Mouse (Mus musculus) midbrain, embryonic 15.5 days (tissue): ENCODE measurements around the gene Zdhhc17. TPM values are rescaled to one million over a fixed set of nuclear protein-coding genes. Genes with fewer than 3 reads are reported as not detected.

Experiments used
- ATAC-seq: fragments of 200-750 bp; cut with Nextera tagmentation; replicated peaks from 2 replicates; pipeline ENCODE4 v1.8.0; 2017; ENCODE audit warnings: moderate TSS enrichment
- H3K27ac ChIP-seq: fragments of 300-500 bp; sonication (generic); 2 replicates; pipeline ENCODE4 v1.5.1; 2015; ENCODE audit warnings: mild to moderate bottlenecking, inconsistent platforms
- H3K27me3 ChIP-seq: fragments of 300-500 bp; sonication (generic); replicated peaks from 2 replicates; pipeline ENCODE4 v1.6.1; 2015; ENCODE audit warnings: inconsistent platforms
- H3K36me3 ChIP-seq: fragments of 300-500 bp; sonication (generic); replicated peaks from 2 replicates; pipeline ENCODE4 v1.6.1; 2015; ENCODE audit warnings: inconsistent platforms
- H3K4me1 ChIP-seq: fragments of 300-500 bp; sonication (generic); 2 replicates; pipeline ENCODE4 v1.6.1; 2015; ENCODE audit warnings: inconsistent platforms
- H3K4me2 ChIP-seq: fragments of 300-500 bp; sonication (generic); 2 replicates; pipeline ENCODE4 v1.6.1; 2015; ENCODE audit warnings: inconsistent platforms, mild to moderate bottlenecking, moderate library complexity
- H3K4me3 ChIP-seq: fragments of 300-500 bp; sonication (generic); 2 replicates; pipeline ENCODE4 v1.5.1; 2015; ENCODE audit warnings: mild to moderate bottlenecking, inconsistent platforms
- H3K9ac ChIP-seq: fragments of 300-500 bp; sonication (generic); 2 replicates; pipeline ENCODE4 v1.6.1; 2015; ENCODE audit warnings: mild to moderate bottlenecking, inconsistent platforms
- H3K9me3 ChIP-seq: fragments of 300-500 bp; sonication (generic); 2 replicates; pipeline ENCODE4 v1.6.1; 2016; ENCODE audit warnings: inconsistent platforms
- WGBS: fragments of 180-500 bp; shearing (Covaris S2); methylation state at CpG from one replicate; pipeline ENCODE4 v1.1.7; 2015; ENCODE audit warnings: mixed read lengths; 5-methylcytosine and 5-hydroxymethylcytosine counted together
- polyA plus RNA-seq: library from polyadenylated mRNA; unstranded; fragments of >200 nt; fragmentation: Nextera tagmentation; extraction: Ambion mirVana; gene quantifications from 2 replicates; pipeline ENCODE4 v1.2.1, GENCODE M21; 2015

Gene Zdhhc17
- polyA plus RNA-seq, 1 experiment from 2014 or later, result 64.0 TPM

DNA sequence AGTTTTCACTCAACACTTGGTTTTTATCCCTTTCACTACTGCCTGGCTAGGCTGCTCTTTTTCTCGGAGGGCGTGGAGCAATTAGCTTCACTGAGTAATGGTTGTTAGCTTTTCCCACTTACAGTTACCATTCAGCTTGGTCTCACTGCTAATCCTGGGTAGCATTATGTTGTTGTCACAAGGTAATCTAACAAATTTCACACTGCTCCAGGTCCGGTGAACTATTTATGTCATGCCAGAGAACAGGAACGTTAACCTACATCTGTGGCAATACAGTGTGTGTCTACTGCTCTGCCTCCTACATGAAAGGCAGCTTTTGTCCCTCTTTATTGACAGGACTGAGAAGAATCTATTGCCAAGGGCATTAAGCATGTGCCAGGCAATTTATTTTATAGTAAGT lies 14.8 kb upstream of the Zdhhc17 start:
- H3K27me3 ChIP-seq, result no peaks in the 10 kb centered on the region
- H3K27ac ChIP-seq, result no peak overlapping the region
- no peaks in the 10 kb centered on the region for H3K9me3 ChIP-seq
- H3K4me3 ChIP-seq, result no peak overlapping the region
- no peaks in the 10 kb centered on the region for H3K36me3 ChIP-seq
- 70% methylated on average over 4 of the region's 4 CpGs for WGBS
- no peaks in the 10 kb centered on the region for H3K4me1 ChIP-seq
- H3K9ac ChIP-seq, result no peak overlapping the region
- H3K4me2 ChIP-seq, result no peak overlapping the region
- ATAC-seq, result no peak

DNA sequence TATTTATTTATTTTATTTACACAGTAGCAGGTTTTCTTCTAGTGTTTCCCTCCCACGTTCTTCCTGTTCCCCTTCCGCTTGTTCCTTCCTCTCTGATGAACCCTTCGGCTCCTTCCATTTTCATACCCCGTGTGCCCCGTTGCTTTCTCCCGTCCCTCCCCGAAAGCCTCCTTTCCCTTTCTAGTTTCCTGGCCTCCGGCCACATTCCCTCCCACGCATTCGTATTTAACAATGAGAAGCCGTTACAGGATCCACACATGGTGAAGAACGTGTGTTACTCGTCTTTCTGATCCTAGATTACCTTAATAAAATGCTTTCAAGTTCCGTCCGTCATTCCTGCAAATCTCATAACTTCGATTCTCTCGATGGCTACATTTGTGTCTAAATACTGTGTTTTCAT lies 4.5 kb upstream of the Zdhhc17 start:
- ATAC-seq, result no peak
- Histone ChIP-seq H3K4me1 (peaks cover 4% of the 10 kb centered on the region; the same call in 1 of the 2 replicates), H3K36me3 (no peaks in the 10 kb centered on the region), H3K27ac (no peak overlapping the region), H3K9ac (no peak overlapping the region), H3K4me3 (no peak overlapping the region), H3K9me3 (no peaks in the 10 kb centered on the region), H3K27me3 (no peaks in the 10 kb centered on the region), H3K4me2 (no peak overlapping the region)
- 85% methylated on average over 17 of the region's 17 CpGs for WGBS

DNA sequence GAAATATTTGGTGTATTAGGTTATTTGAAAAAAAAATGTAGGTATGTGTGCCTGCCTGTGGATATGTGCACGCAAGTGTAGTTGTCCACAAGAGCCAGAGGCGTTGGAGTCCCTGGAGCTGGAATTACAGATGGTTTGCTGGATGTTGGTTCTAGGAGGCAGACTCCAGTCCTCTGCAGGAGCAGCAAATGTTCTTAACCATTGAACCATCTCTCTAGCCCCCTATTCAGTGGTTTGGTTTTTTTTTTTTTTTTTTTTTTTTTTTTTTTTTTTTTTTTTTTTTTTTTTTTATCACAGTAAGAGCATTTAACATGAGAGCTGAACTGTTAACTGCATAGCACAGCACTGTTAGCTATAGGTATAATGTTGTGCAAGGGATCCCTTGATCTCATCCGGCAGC lies 3.3 kb upstream of the Zdhhc17 start:
- Histone ChIP-seq H3K4me3 (no peak overlapping the region), H3K27me3 (no peaks in the 10 kb centered on the region), H3K4me1 (peaks cover 7% of the 10 kb centered on the region), H3K27ac (no peak overlapping the region), H3K9me3 (no peaks in the 10 kb centered on the region), H3K4me2 (no peak overlapping the region), H3K9ac (no peak overlapping the region), H3K36me3 (no peaks in the 10 kb centered on the region)
- 94% methylated on average over 3 of the region's 3 CpGs for WGBS
- no peak for ATAC-seq

DNA sequence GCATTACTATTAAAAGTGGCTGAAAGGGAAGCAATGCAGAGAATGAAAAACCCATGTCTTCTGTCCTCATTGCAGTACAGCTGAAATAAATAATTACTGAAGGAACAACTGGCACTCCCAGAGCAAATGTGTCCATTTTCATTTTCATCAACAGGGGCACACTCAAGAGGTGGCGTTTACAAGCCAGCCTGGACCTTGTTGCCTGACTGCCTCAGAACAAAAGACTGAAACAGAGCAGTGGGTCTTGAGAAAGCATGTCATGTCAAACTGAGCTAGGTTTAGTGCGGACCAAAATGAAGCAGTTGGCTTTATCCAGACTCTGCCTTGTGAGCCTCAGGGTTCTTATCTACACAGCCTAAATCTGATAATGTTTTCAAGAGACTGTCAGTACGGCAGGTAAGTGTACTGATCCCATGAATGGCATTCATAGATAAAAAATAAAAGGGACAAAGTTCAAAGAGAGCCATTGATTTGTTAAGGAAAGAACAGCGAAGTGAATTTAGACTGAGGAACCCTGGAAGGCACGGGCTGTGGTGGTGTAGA lies 2.6 kb upstream of the Zdhhc17 start:
- H3K4me1 ChIP-seq, result peaks cover 14% of the 10 kb centered on the region
- 51% methylated on average over 5 of the region's 5 CpGs for WGBS
- no peak for ATAC-seq

DNA sequence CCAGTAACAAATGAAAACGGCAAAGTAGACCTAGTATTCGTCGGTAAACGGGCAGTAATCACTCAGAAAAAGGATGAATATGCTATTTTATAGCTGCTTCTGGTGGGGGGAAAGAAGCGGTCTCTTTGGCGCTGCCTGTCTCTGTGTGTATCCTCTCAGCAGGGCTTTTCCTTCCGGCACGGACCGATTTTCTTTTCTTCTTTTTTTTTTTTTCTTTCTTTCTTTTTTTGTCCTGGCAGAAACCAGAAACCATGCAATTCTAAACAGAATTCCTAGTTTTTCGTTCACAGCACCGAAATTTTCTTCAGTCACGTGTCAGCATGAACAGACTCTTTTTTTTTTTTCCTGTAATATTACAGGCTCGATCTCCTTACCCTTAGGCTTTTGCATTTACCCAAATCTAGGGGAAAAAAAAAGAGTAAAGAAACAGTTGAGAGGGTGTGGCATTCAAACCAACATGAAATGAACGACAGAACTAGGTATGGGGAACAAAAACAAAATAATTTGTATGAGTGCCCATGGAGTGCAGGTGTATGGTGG lies 1.4 kb upstream of the Zdhhc17 start:
- Histone ChIP-seq H3K9ac (peak overlapping the region; percentile 99), H3K4me3 (peak overlapping the region; percentile 94), H3K9me3 (no peaks in the 10 kb centered on the region), H3K36me3 (no peaks in the 10 kb centered on the region), H3K4me1 (peaks cover 21% of the 10 kb centered on the region), H3K4me2 (peak overlapping the region; percentile 82), H3K27me3 (no peaks in the 10 kb centered on the region), H3K27ac (peak overlapping the region; percentile 100)
- WGBS, result under 1% methylated on average over 14 of the region's 14 CpGs
- ATAC-seq, result no peak

More for the DNA sequence above, 2.6 kb upstream of the Zdhhc17 start:
- no peak overlapping the region for H3K4me2 ChIP-seq
- H3K4me3 ChIP-seq, result no peak overlapping the region
- no peaks in the 10 kb centered on the region for H3K36me3 ChIP-seq
- H3K9ac ChIP-seq, result no peak overlapping the region
- no peak overlapping the region for H3K27ac ChIP-seq
- H3K9me3 ChIP-seq, result no peaks in the 10 kb centered on the region
- H3K27me3 ChIP-seq, result no peaks in the 10 kb centered on the region

DNA sequence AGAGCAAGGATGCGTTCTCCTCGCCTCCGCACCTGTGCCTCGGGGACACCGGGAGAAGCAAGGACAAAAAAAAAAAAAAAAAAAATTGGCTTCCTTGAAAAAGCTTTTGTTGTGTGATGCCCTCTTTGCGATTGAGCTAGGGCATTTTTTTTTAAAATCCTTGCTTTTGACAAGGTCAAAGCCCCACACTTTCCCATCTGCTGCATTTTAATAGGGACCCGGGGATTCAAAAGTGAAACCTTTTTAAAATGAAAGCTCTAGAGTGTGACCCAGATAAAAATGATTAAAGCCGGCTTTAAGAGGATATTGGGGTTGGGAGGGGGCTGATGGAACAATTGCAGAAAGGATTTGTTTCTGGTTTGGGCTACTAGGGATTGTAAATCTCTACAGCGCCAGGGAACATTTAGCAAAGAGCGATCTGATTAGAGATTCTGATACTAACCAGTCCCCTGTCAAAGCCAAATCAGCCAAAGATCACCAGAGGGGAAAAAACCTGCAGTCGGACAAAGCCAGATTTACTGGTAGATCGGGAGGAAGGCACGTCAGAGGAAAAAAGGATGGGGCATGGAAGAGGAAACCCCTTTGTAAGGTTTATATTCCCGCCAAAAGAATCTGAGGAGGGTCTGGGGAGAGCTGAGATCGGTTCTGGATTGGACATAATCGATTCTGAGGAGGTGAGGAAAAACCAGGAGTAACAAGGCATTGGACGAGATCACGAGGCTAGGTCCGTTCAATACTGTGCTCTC lies 713 bp upstream of the Zdhhc17 start:
- WGBS, result under 1% methylated on average over 19 of the region's 19 CpGs
- ATAC-seq, result peak; percentile 38
- no peaks in the 10 kb centered on the region for H3K9me3 ChIP-seq

DNA sequence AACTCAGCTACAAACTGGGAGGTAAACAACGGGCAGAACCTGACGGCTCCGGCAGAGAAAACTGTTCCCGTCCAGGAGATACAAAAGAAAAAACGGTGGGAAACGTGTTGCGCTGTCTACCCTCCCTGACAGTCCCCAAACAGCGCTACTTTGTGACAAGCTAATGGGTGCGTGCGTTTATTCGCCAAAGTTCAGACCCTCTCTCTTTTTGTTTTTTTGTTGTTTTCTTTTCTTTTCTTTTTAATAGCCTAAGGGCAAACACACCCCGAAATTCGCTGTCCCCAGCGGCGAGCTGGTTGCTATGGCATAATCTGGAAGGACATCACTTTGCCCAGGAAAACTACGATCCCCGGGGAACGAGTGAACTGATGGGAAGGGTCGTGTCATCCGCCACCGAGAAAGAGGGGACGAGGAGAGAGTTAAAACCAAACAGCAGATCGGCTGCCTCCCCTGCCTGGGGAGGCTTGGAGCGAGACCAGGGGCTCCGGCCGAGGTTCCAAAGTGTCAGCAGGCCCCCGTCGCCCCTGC lies 763 bp downstream of the Zdhhc17 start:
- no peaks in the 10 kb centered on the region for H3K9me3 ChIP-seq
- WGBS, result under 1% methylated on average over 27 of the region's 28 CpGs
- peak overlapping the region; percentile 94 for H3K4me3 ChIP-seq
- no peak for ATAC-seq
- peak overlapping the region; percentile 82 for H3K4me2 ChIP-seq
- peaks cover 36% of the 10 kb centered on the region for H3K4me1 ChIP-seq
- H3K27ac ChIP-seq, result peak overlapping the region; percentile 100
- peak overlapping the region; percentile 99 for H3K9ac ChIP-seq
- no peaks in the 10 kb centered on the region for H3K27me3 ChIP-seq
- no peaks in the 10 kb centered on the region for H3K36me3 ChIP-seq

More for the DNA sequence above, 713 bp upstream of the Zdhhc17 start:
- Histone ChIP-seq H3K4me2 (peak overlapping the region; percentile 82), H3K4me1 (peaks cover 28% of the 10 kb centered on the region), H3K27ac (peak overlapping the region; percentile 100), H3K27me3 (no peaks in the 10 kb centered on the region), H3K36me3 (no peaks in the 10 kb centered on the region), H3K9ac (peak overlapping the region; percentile 99), H3K4me3 (peak overlapping the region; percentile 94)

DNA sequence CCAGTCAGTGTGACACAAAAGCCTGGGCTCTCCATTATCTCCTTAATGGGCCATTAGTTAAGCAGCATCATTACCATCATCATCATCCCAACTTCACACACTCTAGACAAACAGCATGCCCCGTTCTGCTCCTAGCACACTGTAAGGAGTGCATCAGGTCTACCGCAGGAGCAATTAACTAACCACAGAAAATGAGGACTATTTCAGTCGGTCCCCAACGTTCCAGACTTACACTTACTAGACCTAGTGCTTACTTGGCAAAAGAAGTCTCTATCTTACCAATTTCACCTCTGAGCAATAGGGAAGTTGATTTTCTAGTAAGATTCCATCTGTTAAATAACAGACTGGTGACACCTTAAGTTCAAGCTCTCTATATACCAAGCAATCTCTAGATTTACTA lies 2.3 kb downstream of the Zdhhc17 start:
- 81% methylated on average over 4 of the region's 4 CpGs for WGBS
- Histone ChIP-seq H3K36me3 (no peaks in the 10 kb centered on the region), H3K4me2 (peak overlapping the region; percentile 82), H3K4me1 (peaks cover 36% of the 10 kb centered on the region), H3K9ac (no peak overlapping the region), H3K27ac (no peak overlapping the region), H3K4me3 (0 out of 2 replicates have a peak overlapping the region, but pooled peaks have one; percentile 94), H3K9me3 (no peaks in the 10 kb centered on the region), H3K27me3 (no peaks in the 10 kb centered on the region)
- ATAC-seq, result no peak

DNA sequence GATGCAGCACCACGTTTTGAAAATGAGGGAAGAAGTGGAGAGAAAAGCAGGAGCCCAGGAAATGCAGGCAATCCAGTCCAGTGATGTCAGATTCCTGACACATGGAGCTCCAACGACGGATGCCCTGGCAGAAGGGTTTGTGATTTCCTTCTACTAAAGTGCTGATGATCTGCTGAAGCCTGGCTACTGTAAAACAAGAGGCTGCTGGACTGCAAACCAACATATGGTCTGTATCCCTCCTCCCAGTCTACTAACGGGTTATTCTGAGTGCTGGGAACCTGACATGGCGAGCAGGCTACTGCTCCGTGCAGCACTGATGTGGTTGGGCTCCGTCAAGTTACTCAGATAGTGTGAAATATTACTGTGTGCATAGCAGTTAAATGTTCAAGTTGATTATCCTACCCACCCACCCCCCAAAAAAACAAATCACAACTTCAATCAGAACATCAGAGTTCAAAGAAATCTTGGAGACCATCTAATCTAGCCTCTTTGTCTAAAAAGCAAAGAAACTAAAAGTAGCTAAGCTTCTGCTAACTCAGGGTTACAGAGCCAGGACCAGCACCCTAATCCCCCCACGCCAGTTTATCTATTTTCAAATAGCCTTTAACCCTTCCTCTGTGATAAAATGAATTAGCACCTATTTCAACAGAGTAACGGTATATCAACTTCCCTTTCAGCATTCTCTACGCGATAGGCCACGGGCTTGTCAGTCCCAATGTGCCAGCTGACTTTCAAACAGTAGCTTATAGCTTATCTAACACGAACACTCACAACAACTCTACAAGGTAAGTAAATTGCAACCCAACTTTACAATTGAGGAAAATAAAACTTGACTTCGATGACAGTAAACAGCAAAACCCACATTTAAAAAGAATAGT lies 4.1 kb downstream of the Zdhhc17 start:
- no peak overlapping the region for H3K9ac ChIP-seq
- H3K27me3 ChIP-seq, result no peaks in the 10 kb centered on the region
- no peak overlapping the region for H3K27ac ChIP-seq
- H3K36me3 ChIP-seq, result no peaks in the 10 kb centered on the region
- no peaks in the 10 kb centered on the region for H3K9me3 ChIP-seq
- H3K4me1 ChIP-seq, result peaks cover 32% of the 10 kb centered on the region
- WGBS, result 70% methylated on average over 14 of the region's 14 CpGs
- H3K4me2 ChIP-seq, result no peak overlapping the region
- no peak overlapping the region for H3K4me3 ChIP-seq
- no peak for ATAC-seq

DNA sequence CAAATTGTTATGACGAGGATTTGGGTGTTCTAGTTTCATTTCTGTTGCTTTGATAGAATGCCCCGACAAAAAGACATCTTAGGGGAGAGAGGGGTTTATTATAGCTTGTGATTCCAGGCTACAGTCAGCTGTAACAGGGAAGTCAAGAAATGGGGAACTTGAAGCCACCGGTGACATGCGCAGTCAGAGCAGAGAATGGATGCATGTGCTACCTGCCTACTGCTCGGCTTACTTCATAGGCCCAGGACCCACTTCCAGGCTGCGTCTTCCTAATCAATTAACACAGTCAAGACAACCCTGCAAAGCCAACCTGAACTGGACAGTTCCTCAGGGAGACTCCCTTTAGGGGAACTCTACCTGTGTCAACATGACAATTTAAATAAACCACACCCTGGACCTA lies 5.7 kb downstream of the Zdhhc17 start:
- 94% methylated on average over 6 of the region's 6 CpGs for WGBS
- Histone ChIP-seq H3K4me2 (no peak overlapping the region), H3K4me1 (peaks cover 32% of the 10 kb centered on the region), H3K9me3 (no peaks in the 10 kb centered on the region), H3K9ac (no peak overlapping the region), H3K4me3 (no peak overlapping the region), H3K36me3 (no peaks in the 10 kb centered on the region), H3K27me3 (no peaks in the 10 kb centered on the region), H3K27ac (no peak overlapping the region)
- no peak for ATAC-seq

DNA sequence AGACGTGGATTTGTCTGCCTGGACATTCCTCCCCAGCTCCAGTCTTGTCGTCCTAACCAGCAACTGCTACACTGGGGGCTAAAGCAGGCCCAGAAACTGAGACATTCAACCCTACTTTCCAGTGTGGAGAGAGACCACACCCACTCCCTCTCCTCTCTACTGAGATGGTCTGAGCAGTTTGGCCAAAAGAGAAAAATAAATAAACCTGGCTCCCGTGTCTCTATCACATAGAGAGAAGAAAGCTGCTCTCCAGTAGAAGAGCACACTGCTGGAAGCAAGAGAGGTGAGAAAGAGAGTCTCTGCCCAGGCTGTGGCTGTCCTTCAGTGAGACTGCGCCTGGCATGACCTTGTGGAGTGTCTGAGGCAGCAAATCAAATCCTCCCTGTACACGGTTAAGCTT lies 10.7 kb downstream of the Zdhhc17 start:
- WGBS, result 77% methylated on average over 5 of the region's 5 CpGs
- Histone ChIP-seq H3K4me1 (peaks cover 8% of the 10 kb centered on the region), H3K27me3 (no peaks in the 10 kb centered on the region), H3K36me3 (no peaks in the 10 kb centered on the region), H3K9me3 (no peaks in the 10 kb centered on the region), H3K4me2 (no peak overlapping the region), H3K9ac (no peak overlapping the region), H3K27ac (no peak overlapping the region), H3K4me3 (no peak overlapping the region)
- no peak for ATAC-seq

DNA sequence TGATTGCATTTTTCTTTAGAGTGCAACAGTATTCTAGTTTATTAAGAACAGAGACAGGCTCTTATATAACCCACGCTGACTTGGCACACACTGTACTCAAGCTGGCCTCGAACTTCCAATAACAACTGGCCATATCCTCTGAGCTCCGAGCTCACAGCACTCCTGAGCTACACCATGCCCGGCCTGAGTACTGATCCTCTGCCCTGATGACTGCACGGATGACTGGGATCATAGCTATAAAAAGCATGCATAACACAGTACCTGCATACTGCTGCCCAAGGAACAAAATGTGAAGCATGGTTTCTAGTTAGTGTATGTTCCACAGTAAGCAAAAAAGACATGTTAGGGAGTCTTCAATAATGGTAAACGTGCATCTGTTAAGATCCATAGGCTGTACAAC lies 12.8 kb downstream of the Zdhhc17 start:
- peaks cover 12% of the 10 kb centered on the region for H3K4me1 ChIP-seq
- no peaks in the 10 kb centered on the region for H3K36me3 ChIP-seq
- WGBS, result 92% methylated on average over 6 of the region's 6 CpGs
- ATAC-seq, result no peak
- no peak overlapping the region for H3K4me3 ChIP-seq
- H3K27ac ChIP-seq, result no peak overlapping the region
- H3K9ac ChIP-seq, result no peak overlapping the region
- H3K9me3 ChIP-seq, result no peaks in the 10 kb centered on the region
- H3K4me2 ChIP-seq, result no peak overlapping the region
- H3K27me3 ChIP-seq, result no peaks in the 10 kb centered on the region
